Mouse (Mus musculus) E14TG2a.4 (cell line): ENCODE results near the gene Ccpg1os.

Experiments
- CTCF ChIP-seq: conservative IDR thresholded peaks from 2 replicates; pipeline ENCODE4 v1.5.1; 2014; ENCODE audit warnings: low read length
- NANOG ChIP-seq: IDR thresholded peaks from 2 replicates; pipeline ENCODE4 v1.6.1; 2014; ENCODE audit warnings: borderline replicate concordance, low read length, mixed read lengths

- TF ChIP-seq CTCF (no peak), NANOG (no peak)
Observed at GRCm38 (mm10) chr9:73020566-73021097, 35.5 kb upstream of the Ccpg1os start.
